Mouse (Mus musculus) layer of hippocampus, postnatal 14 days (tissue): Measurements from ENCODE around the gene Cryzl1. TPM values are rescaled to one million over a fixed set of nuclear protein-coding genes. Genes with fewer than 3 reads are reported as not detected.

ENCODE experiments used
- DNase-seq, 2 experiments: peaks; one replicate each; pipeline ENCODE4 v3.0.0; 2021 to 2022; ENCODE audit warnings: low spot score in 2 of 2, mixed read lengths in 1 of 2
- total RNA-seq, 2 experiments: library from RNA; stranded (reverse); gene quantifications; 2 replicates each; pipeline ENCODE4 v1.2.3; 2021

Gene Cryzl1
- total RNA-seq, 2 experiments from 2014 or later = 79.2 to 87.5 TPM

DNA sequence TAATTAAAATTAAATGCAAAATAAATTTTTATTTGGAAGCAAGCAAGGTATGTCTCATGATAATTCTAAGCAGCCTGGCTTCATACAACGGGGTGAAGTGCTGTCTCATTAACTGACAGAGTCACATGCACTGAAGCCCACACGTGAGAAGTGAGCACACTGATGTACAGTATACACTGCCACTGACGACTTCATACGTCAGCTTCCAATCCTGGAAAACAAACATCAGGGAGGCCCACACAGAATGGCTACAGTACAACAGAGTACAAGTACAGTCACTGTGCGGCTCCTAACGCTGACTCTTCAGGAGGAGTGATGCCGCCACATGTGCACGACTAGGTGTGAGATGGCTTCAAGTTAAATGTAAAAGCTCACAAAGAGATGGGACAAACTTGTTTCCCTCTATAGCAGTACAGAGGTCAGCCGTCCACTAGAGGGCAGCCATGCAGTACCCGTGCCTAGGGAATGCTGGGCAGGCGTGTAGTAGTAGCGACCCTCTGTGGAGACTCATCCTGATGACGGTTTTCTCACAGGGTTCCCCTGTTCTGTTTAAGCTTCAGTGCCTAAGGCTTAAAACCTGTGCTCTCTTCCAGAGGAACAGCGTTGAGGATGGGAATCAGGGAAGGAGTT, 34.2 kb downstream of the Cryzl1 start:
- DNase-seq = peak; percentile 64 to 75

DNA sequence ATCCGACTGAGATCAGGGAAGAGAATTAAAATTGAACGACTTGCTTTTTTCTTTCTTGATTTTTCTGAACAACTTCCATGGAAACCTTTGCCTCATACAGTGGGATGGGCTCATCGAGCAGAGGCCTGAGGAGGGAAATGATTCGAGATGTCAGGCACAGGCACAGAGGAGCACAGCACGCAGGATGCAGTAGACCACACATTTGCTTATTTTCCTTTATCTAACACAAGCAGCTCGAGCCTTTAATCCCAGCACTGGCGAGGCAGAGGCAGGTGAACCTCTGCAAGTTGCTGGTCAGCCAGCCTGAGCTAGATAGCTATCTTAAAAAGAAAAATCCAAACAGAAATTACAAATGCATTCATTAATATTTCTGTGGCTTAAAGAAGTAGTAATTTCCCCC, 39.0 kb downstream of the Cryzl1 start:
- DNase-seq = no peak

DNA sequence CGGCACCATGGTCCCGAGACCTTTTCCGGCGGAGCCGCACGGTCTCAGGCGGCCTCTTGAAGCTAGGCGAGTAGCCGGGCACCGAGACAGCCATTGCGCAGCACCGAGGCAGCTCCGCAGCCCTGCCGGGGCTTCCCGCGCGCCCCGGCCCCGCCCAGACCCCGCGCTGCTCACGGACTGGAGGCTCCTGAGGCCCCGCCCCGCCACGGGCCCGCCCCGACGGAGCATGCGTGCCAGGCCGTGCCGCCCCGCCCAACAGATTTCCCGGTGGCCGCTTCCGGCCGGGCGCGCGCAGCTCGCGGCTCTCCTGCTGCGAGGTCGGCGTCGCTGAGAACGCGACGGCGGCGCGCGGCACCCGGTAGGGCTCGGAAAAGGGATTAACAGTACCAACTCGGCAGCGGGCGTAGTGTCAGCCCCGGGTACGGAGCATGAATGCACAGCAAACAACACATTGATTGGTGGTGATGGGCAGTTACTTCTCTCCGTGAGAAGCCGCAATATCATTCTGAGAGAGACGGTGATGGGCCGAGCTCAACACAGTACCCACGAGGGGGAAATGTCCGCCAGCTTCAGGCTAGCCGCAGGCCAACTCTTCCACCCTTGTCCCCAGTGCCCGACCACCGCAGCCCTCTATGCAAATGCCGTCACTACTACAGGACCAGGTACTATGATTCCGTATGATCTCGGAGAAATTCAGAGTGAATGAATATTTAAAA, 40.0 kb downstream of the Cryzl1 start, which contains the start of gene Donson:
TSS of gene Donson (minus strand) at position 152 of the 716 bp plus-strand sequence.
- peak; percentile 85 to 93 for DNase-seq

DNA sequence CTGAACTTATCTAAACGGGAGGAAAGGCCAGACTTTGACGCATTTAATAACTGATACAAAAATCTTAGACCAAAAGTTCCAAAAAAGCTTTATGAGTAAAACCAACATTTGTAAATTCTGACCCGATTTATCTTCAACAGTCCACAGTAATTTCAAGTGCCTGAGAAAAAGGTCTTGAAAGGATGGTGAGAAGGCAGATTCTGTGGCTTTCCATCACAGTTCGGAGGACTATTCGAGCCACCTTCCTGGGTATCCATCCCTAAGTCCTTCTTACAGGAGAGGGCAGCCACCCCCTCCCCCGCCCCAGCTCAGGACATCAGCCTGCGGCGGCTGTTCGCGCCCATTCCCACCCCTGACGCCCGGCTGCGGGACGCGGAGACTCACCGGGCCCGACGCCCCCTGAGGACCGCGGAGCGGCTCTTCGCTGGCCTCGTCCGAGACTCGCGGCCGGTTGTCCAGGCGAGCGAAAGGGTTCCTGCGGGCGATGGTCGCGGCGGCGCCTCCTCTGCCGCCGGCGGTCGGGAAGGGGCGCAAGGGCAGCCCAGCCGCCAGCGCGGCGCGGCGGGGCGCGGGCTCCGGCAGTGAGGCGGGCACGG, 40.7 kb downstream of the Cryzl1 start:
- DNase-seq = no peak

DNA sequence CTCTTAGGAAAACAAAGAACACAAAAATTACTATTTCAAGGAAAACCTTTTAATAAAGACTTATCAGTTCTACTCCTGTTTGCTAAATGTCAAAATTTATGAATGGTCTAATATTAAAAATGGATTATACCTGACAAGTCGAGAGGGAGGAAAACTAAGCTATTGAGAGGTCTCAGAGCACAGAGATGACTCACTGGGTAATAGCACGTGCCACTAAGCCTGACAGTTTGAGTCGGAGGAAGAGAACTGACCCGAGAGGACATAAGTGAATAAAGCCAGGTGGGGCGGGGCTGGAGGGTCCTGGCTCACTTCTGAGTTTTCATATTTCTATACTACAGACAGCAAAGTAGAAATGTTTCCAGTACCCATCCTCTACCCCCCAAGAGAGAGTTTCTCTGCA, 42.4 kb downstream of the Cryzl1 start:
- DNase-seq = no peak

DNA sequence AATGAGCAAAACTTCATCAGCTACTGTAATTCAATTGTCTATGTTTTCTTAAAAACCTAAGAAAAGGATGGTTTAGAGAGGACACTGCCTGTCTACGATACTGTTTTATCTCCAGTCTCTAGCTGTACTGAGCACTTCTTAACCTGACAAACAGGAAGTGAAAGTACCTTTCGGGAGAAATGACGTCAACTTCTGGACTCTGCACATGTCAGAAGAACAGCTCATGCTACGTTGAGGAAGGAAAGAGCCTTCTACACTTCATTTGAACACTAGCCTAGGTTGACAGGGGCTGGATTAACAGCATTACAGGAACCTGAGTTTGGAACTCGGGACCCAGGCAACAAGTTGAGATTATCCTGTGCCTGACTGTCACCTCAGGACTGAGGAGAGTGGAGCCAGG, 43.2 kb downstream of the Cryzl1 start:
- DNase-seq = no peak

DNA sequence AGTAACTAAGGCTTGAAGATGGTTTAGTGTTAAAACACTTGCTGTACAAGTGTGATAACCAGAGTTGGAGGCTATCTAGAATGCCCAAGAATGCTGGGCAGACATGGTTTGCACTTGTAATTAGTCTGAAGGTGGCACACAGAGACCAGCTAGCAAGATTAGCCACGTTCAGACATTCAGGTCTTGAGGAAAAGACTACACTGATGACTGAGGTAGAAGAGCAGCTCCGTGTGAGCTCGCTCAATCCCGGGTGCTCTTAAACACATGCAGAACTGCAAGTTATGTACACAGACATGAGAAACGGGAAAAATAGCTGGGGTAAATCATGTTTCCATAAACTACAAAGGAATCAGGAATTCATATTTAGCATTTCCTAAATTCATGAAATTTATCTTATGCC, 48.1 kb downstream of the Cryzl1 start:
- DNase-seq = no peak

DNA sequence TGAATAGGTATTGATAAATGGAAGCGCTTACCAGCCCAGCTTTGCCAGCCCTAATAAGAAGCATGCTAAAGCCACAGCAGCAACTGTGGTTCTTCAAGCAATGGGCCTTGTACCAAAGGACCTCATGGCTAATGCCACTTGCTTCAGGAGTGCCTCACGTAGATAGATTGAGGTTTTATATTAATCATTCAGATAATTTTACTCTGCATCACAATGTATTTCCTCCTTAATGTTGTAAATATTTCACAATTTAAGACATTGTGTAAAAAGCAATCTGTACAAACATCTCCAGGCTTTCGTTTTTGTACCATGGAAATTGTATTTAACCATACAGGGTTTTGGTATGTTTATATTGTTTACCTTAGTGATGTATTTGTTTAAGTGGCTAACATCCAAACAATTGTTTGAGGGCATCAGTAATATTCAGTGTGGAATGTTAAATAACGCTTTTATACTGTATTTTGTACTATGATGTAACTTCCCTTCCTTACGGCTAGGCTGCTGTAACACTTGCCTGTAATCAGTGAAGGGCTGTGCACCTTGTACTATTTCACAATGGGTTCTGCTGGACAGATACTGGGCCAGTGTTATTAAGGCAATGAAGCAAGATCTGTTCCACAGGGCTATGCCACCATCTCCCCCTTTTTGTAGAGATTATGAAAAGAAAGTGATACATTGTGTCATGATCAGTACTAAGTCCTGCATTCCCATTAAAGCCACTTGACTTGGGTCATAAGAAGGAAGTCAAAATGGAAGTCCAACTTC, 50.4 kb downstream of the Cryzl1 start:
- DNase-seq = no peak

DNA sequence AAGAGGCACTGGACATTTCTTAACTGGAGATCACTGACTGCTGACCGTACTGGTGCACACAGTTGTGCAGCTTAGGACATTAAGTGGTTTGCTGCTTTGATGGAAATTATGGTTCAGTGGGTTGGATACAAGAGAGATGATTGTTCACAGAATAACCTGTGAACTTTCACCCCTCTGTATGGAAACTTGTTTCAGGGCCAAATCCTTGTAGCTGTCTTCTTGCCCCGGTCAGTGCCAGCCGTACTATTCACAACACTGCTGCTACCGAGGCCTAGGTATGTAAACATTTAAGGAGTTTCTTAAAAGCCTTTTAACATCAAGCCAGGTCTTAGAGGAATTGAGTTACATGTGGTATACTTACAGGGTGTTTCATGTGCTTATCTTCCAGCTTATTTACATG, 54.3 kb downstream of the Cryzl1 start:
- DNase-seq = no peak

DNA sequence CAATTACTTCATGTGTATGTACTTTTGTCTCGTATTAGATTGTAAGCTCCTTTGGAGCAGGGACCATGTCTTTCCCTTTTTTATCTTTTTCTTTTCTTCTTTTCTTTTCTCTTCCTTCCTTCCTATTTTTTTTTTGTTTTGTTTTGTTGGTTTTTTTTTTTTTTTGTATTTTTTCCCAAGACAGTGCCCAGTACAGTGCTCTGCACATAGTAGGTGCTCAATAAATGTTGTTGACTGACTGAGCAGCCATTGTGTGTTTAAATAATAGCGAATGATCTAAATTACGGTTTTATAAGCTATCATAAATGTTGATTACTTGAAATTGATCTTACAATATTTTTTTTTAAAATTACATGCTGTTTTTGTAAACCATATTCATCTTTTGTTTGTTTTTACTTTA, 65.0 kb downstream of the Cryzl1 start:
- DNase-seq = no peak

DNA sequence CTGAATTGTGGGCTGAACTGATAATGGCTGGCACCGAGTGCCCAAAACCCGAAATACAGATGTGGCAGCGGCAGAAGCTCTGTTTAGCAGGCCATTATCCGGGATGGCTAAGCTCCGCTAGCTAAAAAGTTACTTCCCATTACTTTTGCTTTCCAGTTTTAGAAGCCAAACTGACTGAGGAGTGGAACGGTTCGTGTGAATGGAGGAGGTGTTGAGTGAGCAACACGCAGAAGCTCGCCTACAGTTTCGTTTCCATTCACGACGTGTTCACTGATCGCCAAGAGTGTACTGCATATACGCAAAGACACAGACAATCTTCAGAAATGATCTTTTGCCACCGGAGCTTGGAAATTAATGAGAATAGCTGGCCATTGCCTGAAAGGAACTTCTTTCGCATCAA, 66.4 kb downstream of the Cryzl1 start:
- DNase-seq = no peak

DNA sequence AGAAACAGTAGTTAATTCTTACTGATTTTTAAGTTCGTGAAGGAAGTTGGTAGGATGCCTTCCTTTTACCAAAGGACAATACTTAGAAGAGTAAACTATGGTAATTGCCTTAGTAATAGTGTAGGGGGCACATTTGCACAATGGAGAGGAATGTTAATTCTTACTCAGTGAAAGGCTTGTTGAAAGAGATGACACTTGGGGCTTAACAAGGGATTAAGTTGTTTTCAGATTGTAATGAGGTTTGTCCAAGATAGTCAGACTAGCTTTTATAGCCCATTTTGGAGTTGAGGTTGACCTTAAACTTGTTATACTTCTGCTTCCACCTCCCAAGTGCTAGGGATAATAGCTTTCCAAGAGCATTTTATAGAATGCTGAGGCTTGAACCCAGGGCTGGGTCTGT, 67.4 kb downstream of the Cryzl1 start:
- DNase-seq = no peak

DNA sequence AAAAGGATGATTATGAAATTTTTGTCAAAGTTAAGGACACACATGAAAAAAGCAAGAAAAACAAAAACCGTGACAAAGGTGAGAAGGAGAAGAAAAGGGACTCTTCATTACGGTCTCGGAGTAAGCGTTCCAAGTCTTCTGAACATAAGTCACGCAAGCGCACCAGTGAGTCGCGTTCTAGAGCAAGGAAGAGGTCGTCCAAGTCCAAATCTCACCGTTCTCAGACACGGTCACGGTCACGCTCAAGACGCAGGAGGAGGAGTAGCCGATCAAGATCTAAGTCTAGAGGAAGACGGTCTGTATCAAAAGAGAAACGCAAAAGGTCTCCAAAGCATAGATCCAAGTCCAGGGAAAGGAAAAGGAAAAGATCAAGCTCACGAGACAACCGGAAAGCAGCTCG, 69.0 kb downstream of the Cryzl1 start:
- no peak for DNase-seq

DNA sequence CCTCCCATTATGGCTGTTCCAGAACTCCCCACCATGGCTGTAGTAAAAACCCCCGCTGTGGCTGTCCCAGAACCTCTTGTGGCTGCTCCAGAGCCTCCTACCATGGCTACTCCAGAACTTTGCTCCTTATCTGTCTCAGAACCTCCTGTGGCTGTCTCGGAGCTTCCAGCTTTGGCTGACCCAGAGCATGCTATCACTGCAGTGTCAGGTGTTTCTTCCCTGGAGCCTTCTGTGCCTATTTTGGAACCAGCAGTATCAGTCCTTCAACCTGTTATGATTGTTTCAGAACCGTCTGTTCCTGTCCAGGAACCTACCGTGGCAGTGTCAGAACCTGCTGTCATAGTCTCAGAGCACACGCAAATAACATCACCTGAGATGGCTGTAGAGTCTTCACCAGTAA, 70.3 kb downstream of the Cryzl1 start:
- no peak for DNase-seq

DNA sequence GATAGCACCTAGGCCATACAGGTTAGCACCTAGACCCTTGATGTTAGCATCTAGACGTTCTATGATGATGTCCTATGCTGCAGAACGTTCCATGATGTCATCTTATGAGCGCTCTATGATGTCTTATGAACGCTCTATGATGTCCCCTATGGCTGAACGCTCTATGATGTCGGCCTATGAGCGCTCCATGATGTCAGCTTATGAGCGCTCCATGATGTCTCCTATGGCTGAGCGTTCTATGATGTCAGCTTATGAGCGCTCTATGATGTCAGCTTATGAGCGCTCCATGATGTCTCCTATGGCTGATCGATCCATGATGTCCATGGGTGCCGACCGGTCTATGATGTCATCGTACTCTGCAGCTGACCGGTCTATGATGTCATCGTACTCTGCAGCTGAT, 71.5 kb downstream of the Cryzl1 start:
- DNase-seq = no peak

DNA sequence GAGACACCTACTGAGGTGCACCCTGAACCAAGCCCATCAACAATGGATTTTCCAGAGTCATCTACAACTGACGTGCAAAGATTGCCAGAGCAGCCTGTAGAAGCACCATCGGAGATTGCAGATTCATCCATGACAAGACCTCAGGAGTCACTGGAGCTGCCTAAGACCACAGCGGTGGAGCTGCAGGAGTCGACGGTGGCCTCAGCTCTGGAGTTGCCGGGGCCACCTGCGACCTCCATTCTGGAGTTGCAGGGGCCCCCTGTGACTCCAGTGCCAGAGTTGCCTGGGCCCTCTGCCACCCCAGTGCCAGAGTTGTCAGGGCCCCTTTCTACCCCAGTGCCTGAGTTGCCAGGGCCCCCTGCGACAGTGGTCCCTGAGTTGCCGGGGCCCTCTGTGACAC, 73.5 kb downstream of the Cryzl1 start:
- no peak for DNase-seq

DNA sequence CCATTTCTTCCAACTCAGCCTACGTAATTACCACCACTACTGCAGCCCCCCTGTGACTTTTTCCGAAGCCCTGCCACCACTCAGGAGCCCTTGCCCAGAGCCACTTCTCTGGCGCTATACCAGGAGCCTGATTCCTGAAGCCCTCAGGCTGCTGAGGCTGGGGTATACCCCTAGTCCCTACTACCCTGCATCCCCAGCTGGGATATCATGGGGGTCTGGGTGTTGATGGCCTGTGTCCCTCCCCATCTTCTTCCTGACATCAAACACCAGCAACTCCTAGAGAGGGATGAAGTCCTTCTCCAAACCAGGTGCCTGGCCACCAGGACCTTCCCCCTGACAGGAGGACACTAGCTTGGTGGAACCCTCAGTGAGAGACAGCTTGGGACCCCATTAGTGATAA, 76.6 kb downstream of the Cryzl1 start:
- no peak for DNase-seq

DNA sequence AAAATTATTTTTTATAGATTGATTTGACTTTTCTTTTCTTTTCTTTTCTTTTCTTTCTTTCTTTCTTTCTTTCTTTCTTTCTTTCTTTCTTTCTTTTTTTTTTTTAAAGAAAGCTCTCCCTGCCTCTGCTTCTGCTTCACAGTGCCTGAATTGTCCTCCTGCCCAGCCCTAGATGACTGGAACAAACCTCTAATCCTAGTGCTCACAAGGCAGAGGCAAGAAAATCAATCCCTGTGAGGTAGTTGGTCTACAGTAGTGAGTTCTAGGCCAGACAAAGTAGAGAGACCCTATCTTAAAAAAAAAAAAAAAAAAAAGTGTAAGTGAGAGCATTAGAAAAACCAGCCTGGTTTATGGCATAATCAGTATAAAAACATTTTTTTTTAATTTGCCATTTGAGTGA, 79.0 kb downstream of the Cryzl1 start:
- DNase-seq = no peak

DNA sequence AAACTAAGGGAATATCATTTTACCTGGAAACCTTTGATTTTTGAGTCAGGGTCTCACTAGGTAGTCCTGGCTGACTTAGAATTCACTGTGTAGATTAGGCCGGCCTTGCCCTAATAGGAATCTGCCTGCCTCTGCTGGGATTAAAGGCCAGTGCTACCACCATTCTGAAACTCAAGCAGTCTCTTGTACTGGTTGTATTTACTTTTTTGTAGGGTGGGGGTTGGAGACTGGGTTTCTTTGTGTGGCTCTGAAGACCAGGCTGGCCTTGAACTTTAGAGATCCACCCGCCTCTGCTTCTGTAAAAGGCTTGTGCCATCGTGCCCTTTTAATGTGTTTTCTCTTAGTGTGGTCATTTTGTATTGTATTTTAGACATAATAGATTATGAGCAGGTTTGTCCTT, 79.5 kb downstream of the Cryzl1 start:
- DNase-seq = no peak

DNA sequence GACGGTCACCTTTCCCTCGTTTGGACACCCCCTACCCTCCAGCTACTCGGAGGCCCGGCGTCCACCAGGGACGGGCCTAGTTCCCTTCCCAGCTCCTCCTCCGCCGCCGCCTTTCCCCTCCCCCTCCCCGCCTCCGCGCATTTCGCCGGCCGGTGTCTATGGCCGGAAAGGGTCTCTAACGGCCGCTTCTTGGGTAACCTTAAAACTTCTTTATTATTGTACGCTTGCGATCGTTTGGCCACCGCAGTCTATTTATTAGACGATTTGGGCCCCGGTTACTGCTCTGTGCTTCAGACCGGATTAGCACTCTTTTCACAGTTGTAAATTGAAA, 80.6 kb downstream of the Cryzl1 start:
- peak; percentile 65 to 66 for DNase-seq

DNA sequence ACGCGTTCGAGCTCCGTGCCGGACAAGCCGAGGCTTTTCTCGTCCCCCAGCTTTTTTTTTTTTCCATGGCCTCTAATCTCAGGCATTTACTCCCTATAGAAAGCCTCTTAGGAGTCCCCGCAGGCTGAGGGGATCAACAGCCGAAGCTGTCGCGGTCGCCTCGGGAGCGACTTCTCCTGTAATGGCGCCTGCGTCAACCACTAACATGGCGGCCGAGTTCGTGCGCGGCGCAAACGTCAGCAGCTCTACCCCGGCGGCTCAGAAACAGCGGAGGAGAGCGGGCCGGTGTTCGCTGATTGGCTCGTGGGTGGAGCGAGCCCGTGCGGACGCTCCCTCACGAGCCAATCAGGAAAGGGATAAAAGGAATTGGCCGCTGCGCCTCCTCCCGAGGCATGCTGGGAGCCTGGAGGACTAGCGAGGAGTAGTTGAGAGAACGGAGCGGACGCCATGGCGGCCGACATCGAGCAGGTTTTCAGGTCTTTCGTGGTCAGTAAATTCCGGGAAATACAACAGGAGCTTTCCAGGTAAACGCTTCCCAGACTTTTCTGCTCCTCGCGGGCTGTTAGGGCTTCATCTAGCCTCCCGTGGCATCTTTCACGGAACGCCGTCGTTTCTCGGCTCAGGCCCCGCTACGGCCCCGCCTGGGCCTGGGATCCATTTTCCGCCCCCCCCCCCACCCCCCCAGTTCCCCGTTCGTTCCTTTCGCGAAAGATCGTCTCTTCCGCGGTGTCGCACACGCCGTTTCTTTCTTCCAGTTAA, 81.1 kb downstream of the Cryzl1 start, which contains the start of gene Son:
TSS of gene Son (plus strand) at position 46 of the 759 bp plus-strand sequence.
- peak; percentile 96 to 98 for DNase-seq
